Mouse (Mus musculus): ENCODE data around the gene Shox2.
A peak's percentile ranks its signal among the peaks of the same experiment; 100 is the strongest.

The Shox2 gene

DNA sequence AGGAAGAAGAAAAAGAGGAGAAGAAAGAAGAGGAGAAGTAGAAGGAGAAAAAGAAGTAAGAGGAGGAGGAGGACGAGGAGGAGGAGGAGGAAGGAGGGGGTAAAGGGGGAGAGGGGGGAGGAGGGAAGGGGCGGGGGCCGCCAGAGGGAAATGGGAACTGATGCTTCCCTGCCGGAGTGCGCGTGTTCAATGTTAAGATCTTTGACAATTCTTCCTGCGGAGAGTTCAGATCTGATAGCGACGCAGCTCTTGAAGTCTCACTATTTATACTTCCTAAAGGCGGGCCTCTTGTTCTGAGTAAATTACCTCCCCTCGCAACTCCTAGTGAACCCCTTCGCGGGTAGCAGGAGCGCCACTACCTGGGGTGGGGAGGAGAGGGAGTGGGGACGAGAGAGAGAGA, at the start of gene Shox2:
Shox2 (minus strand) TSS at position 66 of the 400 bp plus-strand sequence.
- no peak for DNase-seq (ENCODE audit: low spot score in 2 of 2)

GRCm38 (mm10) chr3:66996820-66997219, 15.2 kb upstream of the Shox2 start:
- no peak for DNase-seq (ENCODE audit: low spot score in 2 of 2)

DNA sequence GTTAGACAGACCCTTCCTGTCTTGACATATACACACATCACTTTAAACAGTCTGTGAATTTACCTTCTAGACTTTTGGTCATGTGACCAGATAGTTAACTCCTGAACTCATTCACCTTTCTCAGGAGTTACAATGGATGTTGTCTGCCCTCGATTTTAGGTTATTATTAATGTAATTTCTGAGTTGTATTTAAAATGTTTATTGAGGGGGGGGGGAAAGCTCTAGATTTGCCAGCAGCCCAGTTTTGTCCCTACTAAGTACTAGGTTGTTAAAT, 4.7 kb upstream of the Shox2 start:
- no peak for DNase-seq (ENCODE audit: low spot score in 2 of 2)

DNA sequence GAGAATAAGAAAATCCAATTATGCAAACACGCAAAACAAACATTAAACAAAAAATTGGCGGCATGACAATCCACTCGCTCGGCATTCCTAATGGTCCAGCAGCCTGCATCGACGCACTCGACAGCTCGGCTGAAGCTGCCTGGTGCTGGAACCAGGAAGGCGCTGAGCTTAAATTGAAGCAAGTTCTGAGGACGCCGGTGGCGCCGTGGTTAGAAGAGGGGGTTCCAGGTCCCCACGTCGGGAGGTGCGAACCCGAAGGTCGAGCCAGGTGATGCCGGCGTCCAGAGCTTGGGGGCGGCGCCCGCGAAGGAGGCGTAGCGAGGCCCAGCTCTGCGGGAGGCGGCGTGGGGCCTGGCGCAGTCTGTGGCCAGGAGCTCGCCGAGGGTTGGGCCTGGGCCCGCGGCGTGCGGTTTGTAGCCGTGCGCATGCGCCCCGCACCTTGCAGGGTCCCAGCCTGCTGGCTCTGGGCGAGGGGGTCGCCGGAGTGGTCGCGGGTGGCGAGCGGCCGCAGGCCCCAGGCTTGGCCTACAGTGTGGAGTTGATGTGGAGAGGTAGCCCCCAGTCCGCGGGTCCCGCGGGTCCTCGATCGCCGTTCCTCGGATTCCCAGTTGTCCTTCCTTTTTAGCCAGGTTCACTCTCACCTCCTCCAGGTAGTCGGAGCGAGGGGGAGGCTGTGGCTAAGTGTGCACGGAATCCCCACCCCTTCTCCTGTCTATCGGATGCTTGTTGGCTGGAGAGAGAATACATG, 4.1 kb upstream of the Shox2 start:
- DNase-seq (ENCODE audit: low spot score in 2 of 2): peak; percentile 47 to 70

GRCm38 (mm10) chr3:66983481-66983880, 1.9 kb upstream of the Shox2 start:
- no peak for DNase-seq (ENCODE audit: low spot score in 2 of 2)

- no peak for DNase-seq (ENCODE audit: low spot score in 2 of 2)
Measured at GRCm38 (mm10) chr3:66982181-66982911, 775 bp upstream of the Shox2 start.

GRCm38 (mm10) chr3:66981101-66981661, 390 bp downstream of the Shox2 start, which contains the start of gene Rsrc1:
Gene Rsrc1 (plus strand): TSS chr3:66981390.
- DNase-seq (ENCODE audit: low spot score in 2 of 2): no peak

- DNase-seq (ENCODE audit: low spot score in 2 of 2): no peak
Measured at GRCm38 (mm10) chr3:66980111-66980975, 1.2 kb downstream of the Shox2 start.

GRCm38 (mm10) chr3:66979491-66979890, 2.1 kb downstream of the Shox2 start:
- no peak for DNase-seq (ENCODE audit: low spot score in 2 of 2)

- no peak for DNase-seq (ENCODE audit: low spot score in 2 of 2)
Measured at GRCm38 (mm10) chr3:66978457-66979381, 2.9 kb downstream of the Shox2 start.

DNA sequence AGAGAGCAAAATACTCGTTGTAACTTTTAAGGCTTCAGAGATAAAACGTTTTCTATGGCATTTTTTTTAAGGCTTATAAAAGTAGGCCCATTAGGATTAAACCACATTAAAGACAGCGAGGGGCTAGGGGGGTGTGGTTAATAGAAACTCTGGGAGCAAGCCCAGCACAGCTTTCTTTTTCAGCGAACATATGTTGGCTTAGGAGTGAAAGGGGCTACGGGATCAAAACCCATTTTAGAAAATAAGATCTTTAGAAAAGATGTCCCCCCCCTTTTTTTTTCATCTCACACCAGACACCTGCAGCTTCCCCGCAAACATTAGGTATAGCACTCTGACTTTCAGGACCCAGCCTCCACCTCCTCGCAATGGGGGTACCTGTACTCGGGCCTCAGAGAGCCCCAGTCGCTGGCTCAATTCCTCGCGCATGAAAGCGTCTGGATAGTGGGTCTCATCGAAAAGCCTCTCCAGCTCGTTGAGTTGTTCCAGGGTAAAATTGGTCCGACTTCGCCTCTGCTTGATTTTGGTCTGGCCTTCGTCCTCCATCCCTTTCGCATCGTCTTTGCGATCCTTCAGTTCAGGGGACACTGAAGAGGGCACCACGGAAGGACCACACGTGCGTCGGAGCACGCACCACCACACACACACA, 3.6 kb downstream of the Shox2 start:
- DNase-seq (ENCODE audit: low spot score in 2 of 2): no peak

DNA sequence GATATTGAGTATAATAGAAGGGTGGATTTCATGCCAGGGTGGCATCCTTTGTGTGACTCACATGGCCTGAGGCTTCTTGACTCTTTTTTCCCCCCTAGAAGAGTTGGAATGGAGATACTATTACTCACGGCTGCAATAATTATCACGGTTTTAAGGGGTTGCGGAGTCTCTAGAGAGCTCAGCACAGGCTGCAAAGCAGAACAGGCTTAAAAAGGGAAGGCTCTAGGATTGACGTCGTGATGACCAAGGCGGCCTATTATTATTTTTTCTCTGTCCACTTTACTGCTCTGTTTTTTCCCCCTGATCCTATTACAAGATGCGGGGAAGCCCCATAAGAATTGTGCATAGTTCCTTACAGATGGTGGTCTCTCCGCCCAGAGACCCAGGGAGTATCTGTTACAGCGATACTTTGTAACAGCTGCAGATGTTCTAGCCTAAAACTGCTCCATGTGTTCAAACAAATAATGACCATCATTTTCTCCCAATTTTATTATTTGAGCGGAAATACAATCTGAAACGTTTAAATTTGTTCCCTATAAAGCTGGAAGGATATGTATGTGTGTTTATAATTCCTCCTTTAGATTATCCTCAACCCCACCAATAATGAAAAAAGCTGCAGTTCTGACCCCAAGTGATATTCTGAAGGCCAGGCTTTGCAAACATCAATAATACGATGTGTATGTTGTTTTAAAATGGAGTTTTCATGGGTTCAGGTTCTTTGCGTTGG, 4.5 kb downstream of the Shox2 start:
- no peak for DNase-seq (ENCODE audit: low spot score in 2 of 2)

DNA sequence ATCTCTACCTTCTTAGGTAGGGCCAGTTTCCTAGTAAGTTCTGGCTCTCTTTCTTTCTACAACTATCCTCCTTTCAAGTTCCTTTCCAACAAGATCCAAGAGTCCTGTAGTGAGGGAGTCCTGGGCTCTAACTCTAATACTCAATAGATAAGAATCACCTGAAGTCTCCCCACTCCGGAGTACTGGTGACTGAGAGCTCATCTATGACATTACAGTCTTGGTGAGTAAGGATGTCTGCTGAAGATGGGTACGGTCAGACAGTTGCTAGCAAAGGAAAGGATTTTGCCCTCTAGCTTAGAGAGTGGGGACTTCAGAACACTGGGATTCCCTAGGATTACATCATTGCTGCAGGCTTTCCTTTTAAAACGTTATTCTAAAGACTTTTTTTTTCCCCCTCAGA, 7.1 kb downstream of the Shox2 start:
- no peak for DNase-seq (ENCODE audit: low spot score in 2 of 2)

DNA sequence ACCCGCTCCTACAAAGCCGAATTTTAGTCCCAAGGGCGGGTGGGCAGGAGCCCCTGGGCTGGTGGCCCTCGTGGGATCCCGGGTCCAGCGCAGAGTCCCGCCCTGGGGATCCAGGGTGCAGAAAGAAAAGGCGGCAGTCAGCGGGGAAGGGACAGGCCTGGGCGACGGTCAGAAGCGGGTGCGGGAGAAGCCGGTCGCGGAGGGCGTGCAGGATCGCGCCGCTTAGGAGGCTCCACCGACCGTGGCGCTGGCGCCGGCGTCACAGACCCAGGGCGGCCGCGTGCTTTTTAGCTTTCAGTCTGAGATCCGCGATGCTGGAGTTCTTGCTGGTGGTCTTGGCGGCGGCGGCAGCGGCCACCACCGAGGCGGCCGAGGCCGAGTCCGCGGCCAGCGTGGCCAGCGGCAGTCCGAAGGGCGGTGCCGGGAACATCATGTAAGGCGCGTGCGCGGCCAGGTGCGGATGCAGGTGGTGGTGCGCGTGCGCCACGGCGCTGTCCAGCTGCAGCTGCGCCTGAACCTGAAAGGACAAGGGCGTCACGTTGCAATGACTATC, 8.1 kb downstream of the Shox2 start:
- DNase-seq (ENCODE audit: low spot score in 2 of 2): no peak

- no peak for DNase-seq (ENCODE audit: low spot score in 2 of 2)
Measured at GRCm38 (mm10) chr3:66972191-66972950, 9.2 kb downstream of the Shox2 start.

- no peak for DNase-seq (ENCODE audit: low spot score in 2 of 2)
Measured at GRCm38 (mm10) chr3:66970661-66971331, 10.8 kb downstream of the Shox2 start.

DNA sequence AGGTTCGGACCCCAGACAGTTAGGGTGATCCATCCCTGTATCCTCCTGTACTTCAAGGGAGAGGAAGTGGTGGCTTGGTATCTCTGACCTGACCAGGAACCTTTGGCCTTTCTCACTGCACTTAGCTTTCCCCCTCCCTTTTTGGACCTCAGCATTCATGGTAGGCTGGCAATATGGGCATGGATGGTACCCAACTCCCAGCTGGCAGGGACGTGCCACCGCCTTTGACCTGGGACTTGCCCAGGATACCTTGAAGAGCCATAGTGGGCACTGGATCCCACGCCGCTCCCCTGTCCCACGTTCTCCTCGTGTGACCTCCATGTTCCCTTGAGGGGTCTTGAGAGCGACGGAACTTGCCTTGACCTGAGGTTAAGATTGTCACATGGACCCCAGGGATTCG, 11.3 kb downstream of the Shox2 start:
- DNase-seq (ENCODE audit: low spot score in 2 of 2): no peak

- no peak for DNase-seq (ENCODE audit: low spot score in 2 of 2)
Measured at GRCm38 (mm10) chr3:66967508-66967907, 14.1 kb downstream of the Shox2 start.

Data from frontal cortex, postnatal 10 days (tissue).